Mouse (Mus musculus) layer of hippocampus, adult 18-20 months (tissue): Measurements from ENCODE around the gene Mcm5. TPM values are rescaled to one million over a fixed set of nuclear protein-coding genes. Genes with fewer than 3 reads are reported as not detected.

Experiments used
- DNase-seq, 2 experiments: peaks; one replicate each; pipeline ENCODE4 v3.0.0; 2022; ENCODE audit warnings: low spot score in 2 of 2
- long read RNA-seq: library from polyadenylated mRNA; stranded (forward); transcript quantifications from one replicate; pipeline ENCODE4 v2.0.0, GENCODE M21; 2021
- total RNA-seq, 2 experiments: library from RNA; stranded (reverse); gene quantifications; 2 replicates each; pipeline ENCODE4 v1.2.3; 2021

Mcm5 gene
- total RNA-seq = 1 to 10 TPM; 5.2 to 5.7 TPM
- long read RNA-seq, partial matches to known transcripts = 0 of 9 reads
- long read RNA-seq, other reads (novel, unspliced or antisense) = 1 of 9 reads

DNA sequence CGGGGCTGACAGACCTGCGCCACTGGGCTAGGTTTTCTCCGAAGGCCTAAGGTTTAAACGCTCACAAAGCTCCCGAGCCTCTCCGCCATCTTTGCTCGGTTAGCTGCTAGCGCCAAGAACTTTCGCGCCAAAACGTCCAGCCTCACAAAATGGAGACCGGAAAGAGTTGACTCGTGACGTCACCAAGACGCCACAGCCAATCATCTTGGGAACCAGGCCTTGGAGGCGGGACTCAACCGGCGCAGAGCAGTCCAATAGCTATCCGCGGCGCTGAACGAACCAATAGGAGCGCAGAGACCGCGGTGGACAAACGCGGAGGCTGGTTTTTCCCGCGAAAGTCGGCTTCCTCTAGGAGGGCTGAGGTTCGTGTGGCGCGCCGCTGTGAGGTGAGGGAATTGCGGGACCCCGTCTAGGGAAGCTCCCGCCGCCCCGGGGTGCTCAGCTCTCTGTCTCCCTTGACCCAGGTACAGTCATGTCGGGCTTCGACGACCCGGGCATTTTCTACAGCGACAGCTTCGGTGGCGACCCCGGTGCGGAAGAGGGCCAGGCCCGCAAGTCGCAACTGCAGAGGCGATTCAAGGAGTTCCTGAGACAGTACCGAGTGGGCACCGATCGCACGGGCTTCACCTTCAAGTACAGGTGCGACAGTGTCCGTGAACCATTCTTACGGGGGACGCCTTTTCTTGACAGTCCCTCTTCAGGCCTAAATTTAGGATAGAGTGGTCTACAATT lies at the start of gene Mcm5:
TSS of gene Mcm5 (plus strand) at position 334 of the 732 bp plus-strand sequence.
- DNase-seq = peak; percentile 99 to 100

DNA sequence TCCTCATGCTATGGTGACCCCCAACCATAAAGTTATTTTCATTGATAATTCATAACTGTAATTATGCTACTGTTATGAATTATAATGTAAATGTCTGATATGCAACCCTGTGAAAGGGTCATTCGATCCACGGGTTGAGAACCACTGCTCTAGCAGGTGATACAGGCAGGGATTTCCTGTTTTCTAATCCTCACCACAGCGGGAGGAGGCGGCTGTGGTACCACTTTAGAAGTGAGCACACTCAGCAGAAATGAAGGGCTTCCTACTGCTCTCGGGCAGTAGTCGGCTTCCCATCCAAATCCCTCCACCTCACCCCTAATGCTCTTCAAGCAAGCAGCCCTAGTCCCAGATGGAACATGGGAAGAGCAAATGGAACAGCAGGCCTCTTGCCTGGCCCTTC lies 49.3 kb upstream of the Mcm5 start:
- no peak for DNase-seq

GRCm38 (mm10) chr8:75060815-75061214 lies 48.6 kb upstream of the Mcm5 start:
- no peak for DNase-seq

- no peak for DNase-seq
Observed at GRCm38 (mm10) chr8:75063290-75063689, 46.1 kb upstream of the Mcm5 start.

- DNase-seq = no peak
Observed at GRCm38 (mm10) chr8:75064790-75065189, 44.6 kb upstream of the Mcm5 start.

- no peak for DNase-seq
Observed at GRCm38 (mm10) chr8:75067287-75067686, 42.1 kb upstream of the Mcm5 start.

GRCm38 (mm10) chr8:75070297-75070696 lies 39.1 kb upstream of the Mcm5 start:
- DNase-seq = no peak

GRCm38 (mm10) chr8:75071627-75072346 lies 37.6 kb upstream of the Mcm5 start:
- DNase-seq = peak; percentile 56 to 90

GRCm38 (mm10) chr8:75074876-75075275 lies 34.5 kb upstream of the Mcm5 start:
- no peak for DNase-seq

DNA sequence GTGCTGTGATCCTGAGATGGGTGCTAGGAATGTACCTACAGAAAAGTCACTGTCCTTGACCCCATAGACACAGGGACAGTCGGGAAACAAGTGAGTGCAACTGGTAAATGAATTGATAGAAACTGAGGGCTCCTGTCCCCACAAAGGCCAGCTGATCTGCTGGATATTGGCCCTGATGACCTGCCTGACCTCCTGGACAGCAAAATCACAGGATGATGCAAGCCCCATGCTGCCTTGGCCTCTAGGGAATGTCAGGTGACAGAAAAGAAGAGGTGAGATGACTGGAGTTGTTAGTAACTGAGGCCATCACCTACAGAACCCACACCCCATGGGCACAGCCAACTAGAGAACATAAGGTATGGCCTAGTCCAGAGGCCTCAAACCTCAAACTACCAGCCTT lies 31.2 kb upstream of the Mcm5 start:
- no peak for DNase-seq

DNA sequence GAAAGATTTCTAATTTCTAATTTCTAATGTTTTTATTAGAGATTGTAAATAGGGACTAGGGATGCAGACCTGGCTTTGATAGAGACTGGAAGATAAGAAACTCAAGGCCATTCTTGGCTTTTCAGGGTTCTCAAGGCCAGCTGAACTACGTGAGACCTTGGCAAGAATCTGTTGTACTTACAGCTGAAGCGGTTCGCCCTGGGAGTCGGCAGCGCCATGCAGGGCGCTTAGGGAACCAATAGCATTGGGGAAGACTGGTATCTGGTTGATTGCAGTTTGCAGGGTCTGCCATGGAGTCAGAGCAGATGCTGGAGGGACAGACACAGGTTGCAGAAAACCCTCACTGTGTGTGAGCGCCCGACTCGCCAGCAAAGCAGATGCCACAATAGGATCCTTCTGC lies 30.5 kb upstream of the Mcm5 start:
- DNase-seq = no peak

DNA sequence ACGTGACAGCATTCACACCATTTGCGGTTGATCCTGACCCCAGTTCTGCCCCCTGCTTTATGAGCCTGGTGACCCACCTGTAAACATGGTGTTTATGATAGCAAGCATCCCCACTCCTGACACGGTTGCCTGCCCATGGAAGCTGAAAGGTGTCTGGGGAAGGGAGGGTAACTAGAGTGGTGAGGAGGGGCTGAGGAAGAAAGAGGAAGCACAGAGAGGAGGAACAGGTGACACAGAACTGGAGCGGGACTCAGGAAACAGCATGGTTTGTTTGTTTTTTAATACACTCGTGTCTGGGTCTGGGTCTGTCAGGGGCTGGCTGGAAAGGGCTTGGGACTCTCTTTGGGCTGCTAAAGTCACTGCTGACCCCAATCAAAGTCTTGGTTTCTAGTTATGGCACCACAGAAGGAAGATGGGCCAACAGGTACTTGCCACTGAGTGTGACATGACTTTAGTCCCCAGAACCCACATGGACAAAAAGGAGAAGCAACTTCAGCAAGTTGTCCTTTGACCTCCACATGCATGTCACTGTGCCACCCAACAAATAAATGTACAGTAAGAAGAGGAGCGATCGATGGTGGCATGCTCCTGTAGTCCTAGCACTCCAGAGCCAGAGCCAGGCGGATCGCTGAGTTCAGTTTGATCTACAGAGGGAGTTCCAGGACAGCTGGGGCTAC lies 27.9 kb upstream of the Mcm5 start:
- no peak for DNase-seq

DNA sequence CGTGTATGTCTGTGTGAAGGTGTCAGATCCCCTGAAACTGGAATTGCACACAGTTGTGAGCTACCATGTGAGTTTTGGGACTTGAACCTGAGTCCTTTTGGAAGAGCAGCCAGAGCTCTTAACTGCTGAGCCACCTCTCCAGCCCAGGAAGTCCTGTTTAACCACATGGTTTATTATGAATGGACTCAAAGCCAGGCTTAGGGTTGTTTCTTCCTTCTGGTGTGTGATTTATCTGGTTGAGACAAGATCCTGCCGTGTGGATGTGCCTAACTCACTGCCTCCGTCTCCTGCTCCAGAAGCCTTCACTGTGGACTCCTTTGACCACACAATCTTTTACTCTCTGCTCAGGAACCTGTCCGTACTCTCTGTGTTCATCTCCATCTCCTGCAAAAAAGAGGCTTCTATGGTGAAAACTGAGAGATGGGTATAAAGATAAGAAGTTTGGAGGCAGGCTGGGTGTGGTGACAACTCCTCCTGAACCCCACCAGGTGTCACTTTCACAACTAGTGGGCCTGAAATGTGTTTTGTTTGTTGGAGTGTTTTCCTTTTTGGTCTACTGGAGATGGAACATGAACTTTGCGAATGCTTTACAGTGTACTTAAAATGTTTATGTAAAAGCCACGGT lies 27.1 kb upstream of the Mcm5 start:
- DNase-seq = no peak

- DNase-seq = peak; percentile 59 to 85
Observed at GRCm38 (mm10) chr8:75083846-75084245, 25.5 kb upstream of the Mcm5 start.

- no peak for DNase-seq
Observed at GRCm38 (mm10) chr8:75084382-75085064, 24.8 kb upstream of the Mcm5 start.

DNA sequence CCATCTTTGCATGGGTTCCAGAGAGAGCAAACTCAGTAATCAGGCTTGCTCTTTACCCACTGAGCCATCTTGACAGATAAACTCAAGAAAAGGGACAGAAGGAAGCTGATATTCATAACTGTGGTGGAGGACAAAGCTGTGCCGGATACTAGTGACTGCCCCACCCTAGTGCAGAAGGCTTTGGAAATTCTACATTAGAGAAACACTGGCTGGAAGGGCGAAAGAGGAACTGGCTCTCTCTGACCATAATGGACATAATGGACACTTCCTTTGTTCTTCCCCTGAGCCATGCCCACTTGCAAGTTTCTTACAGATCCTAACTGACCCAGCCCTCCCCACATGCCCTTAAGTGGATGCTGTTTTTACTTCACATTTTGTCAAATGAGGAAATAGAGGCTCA lies 23.4 kb upstream of the Mcm5 start:
- DNase-seq = no peak

- DNase-seq = no peak
Observed at GRCm38 (mm10) chr8:75087127-75087526, 22.2 kb upstream of the Mcm5 start.

- peak; percentile 73 to 88 for DNase-seq
Observed at GRCm38 (mm10) chr8:75088989-75089881, 20.1 kb upstream of the Mcm5 start.

DNA sequence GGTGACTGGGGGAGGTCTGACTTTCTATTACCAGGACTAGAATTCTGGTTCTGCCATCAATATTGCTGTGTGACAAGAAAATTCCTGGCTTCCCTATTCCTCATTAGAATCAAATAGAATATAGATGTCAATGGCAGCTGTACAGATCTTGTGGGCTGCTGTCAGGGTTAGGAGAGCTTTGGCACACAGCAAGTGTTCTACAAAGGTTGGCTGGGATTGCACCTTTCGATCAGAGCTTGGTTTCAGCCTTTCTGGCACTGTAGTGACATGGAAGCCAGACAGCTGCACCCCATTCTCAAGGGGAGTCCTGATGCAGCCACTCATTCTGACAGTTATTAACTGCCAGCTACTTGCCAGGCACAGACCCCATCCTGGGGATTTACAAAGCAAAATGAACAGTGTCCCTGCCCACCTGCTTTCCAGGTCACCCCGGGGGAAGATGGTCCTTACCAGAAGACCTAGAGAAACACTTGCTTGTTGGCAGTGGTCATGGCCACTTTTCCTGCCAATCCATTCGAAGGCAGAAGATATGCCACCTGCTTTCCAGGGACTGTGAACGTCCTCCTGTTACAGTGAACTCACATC lies 18.5 kb upstream of the Mcm5 start:
- DNase-seq = no peak
